Mouse (Mus musculus) heart, postnatal 0 days (tissue): Measurements from ENCODE around the gene Mblac2.

ENCODE experiments used
- CTCF ChIP-seq: IDR thresholded peaks from 2 replicates; pipeline ENCODE4 v1.5.1; 2016; ENCODE audit warnings: antibody characterized with exemption, control low read depth, low read depth
- EP300 ChIP-seq: IDR thresholded peaks from 2 replicates; pipeline ENCODE4 v1.6.1; 2016; ENCODE audit warnings: antibody characterized with exemption, low read depth

- no peak for TF ChIP-seq CTCF
- no peak for TF ChIP-seq EP300
Observed at GRCm38 (mm10) chr13:81764173-81764572, 53.0 kb downstream of the Mblac2 start.
